Mouse (Mus musculus) left cerebral cortex, adult 8-10 months (tissue): ENCODE results near the gene Iqub. TPM values are rescaled to one million over a fixed set of nuclear protein-coding genes. Genes with fewer than 3 reads are reported as not detected.
A peak's percentile ranks its signal among the peaks of the same experiment; 100 is the strongest.

ENCODE experiments used
- DNase-seq, 2 experiments: peaks; one replicate each; pipeline ENCODE4 v3.0.0; 2022; ENCODE audit warnings: low spot score in 2 of 2
- total RNA-seq, 4 experiments: library from RNA; stranded (reverse); gene quantifications; 2 replicates each; pipeline ENCODE4 v1.2.4; 2022

Iqub gene
- 1 to 10 TPM; 2.5 to 3.0 (median 2.8) TPM for total RNA-seq

DNA sequence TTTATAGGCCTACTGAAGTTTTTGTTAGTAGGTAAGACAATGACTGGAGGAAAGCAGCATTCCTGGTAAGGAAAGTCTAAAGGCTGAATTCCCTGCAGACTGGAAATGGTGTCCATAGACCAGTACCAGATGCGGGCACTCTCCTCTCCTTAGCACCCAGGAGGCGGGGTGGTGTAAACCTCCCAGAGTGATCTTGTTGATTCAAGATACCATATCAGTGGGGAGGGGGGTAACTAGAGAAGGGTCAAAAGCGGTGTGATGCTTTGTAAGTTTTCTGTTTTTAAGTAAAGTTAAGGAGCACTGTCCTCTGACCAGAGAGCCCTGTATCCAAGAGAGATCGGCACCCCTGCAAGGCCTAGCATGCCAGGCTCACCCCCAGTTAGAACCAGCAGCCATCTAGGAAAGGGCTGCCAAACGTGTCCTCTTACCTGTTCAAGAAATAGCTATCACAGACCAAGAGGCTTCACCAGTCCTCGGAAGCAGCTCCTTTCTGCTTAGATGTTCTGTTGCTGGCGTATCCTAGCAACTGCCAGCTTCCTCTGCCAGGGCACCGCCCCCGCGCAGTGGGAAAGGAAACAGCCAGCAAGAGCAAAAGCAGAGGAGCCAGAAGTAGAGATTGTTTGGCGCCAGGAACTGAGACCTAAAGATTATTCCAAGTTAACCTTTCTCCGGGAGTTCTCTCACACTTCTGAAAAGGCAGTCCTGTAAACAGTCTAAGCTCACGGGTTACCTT lies at the start of gene Iqub:
Iqub (minus strand) TSS at position 516 of the 733 bp plus-strand sequence.
- DNase-seq: peak; percentile 51 to 90

DNA sequence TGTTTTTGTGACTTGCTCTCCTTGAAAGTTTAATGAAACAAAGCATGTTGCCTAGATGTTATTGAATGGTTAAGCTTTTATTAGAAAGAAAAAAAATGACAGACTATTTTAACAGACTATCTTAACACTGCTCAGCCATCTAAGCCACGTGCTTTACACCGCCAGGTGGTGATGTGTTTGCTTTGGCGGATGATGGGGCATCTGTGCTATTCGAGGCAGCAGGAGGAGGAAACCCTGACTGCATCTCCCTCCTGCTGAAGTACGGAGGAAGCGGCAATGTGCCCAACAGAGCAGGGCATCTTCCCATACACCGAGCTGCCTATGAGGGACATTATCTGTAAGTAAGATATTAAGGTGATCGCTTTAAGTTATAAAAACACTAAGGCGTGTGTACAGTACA lies 49.2 kb upstream of the Iqub start:
- peak in 1 of 2 experiments; percentile 24 for DNase-seq

GRCm38 (mm10) chr6:24555488-24555887 lies 40.6 kb upstream of the Iqub start:
- no peak for DNase-seq

DNA sequence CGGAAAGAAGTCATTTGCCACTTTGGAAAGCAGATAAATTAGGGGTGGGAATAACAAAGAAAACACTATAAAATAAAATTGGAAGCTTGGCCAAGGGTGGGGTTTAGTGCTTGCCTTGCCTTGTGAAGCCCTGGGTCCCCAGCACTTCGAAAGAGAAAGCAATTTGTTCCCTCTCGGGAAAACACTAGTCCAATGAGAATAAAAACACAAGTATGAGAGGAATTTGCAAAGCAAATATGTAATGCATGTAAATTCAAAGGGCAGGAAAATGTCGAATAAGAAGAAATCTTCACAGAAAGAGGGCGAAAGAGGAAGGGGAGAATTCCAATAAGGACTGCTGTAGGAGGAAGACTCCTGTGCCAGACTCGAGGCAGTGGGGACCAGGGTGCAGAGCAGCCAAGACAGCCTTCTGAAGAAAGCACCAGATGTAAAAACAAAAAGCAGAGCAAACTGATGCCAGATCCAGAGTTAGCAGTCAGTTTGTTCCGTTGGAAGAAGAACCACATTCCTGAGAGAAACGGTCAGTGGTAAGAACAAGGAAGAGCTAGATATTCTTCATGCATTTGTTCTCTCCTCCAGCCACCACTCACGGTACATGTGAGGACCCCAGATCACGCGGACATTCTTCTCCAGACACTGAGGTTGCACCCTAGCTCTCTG lies 39.7 kb upstream of the Iqub start:
- DNase-seq: no peak

DNA sequence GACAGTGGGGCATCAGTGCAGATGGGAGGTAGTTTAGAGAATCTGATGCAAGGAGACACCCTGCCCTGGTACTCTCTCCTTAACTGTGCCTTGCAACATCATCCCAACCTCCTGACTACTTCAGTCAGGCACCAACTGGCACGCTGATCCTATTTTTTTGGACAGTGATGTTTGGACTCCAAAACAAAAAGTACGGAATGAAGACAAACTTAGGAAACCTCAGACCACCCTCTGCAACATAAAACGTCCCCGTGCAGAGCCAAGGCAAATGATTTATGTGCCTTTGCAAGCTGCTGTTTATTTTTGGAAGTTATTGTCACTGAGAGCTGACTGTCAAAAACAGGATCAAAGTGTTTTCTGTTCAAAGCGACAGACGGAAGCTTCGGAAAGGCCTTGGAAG lies 37.2 kb upstream of the Iqub start:
- no peak for DNase-seq

- no peak for DNase-seq
Measured at GRCm38 (mm10) chr6:24549801-24550200, 34.9 kb upstream of the Iqub start.

DNA sequence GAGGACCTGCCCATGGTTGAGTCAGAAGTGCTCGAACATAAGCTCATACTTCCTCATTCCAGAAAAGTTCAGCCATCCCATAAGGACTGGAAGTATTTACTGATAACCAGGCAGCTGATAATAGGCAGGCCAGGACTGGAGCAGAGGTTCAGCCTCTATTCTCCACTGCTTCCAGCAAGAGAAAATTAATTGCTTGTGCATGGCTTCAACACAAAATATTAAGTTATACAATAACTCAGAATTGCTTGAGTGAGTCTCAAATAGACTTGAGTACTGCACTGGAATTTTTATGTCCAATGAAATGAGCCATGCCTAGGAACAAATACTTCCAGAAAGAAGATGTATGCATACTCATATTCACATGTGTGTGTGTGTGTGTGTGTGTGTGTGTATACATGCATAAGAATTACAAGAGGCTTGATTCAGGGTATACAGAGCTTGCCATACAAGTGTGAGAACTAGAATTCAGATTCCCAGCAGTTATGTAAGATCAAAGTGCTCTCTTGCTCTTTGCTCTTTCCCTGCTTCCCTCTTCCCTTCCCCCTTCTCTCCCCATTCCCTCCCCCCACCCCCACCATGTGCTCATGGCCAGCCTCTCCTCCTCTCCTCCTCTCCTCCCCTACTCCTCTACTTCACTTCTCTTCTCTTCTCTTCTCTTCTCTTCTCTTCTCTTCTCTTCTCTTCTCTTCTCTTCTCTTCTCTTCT lies 32.0 kb upstream of the Iqub start:
- no peak for DNase-seq

DNA sequence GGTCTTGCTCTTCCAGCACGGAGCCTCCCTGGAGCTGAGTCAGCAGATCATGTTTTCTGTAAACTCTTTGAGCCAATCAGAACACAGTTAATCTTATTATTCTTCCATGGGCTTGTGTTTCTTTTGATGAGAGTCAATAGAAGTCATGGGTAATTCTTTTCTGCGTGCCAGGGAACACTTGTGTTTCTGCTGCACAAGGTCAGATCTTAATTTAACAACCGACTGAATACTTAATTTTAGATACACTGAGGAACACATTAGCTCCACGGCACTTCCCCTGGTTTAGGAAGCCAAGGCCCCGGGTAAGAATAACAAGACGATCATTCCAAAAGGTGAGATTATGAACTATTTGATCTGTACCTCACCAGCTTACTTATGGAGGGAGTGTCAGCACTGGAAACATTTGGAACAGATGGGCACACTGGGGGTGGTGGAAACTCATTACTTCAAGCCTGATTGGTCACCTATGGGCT lies 28.3 kb upstream of the Iqub start:
- DNase-seq: no peak

DNA sequence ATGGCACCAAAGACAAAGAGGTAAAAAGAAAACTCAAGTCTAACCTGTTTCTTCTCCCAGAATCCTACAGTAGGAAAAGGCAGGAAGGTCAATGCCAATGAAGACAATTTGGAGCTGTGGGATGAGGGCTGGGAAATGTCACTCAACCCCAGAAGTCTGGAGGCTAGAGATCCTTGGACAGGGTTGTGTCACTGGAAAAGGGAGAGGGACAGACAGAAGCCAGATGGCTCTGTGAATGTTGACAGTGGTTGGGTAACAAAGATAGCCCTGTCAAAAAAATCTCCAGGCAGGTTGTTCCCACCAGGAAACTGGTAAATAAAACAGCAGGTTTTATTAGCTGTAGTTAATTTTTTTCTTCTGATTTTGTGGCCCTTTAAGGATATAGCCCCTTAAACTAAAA lies 27.5 kb upstream of the Iqub start:
- no peak for DNase-seq

DNA sequence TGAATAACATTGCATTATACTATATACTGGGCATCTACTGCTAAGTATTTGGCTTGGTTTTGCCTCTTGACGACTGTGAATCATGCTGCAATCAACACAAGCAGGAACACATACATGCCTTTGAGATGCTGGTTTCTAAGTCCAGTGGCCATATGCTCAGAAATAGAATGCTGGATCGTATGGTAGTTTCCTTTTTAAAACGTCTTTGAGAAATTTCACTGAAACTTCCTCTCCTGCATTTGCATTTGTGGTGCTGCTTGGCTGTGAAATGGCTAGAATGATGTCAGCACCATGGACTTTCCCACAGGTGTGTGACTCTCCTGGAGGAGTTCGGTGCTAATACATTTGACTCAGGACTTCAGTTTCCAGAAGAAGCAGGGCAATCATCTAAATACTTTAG lies 25.2 kb upstream of the Iqub start:
- no peak for DNase-seq

GRCm38 (mm10) chr6:24538435-24538834 lies 23.6 kb upstream of the Iqub start:
- no peak for DNase-seq

DNA sequence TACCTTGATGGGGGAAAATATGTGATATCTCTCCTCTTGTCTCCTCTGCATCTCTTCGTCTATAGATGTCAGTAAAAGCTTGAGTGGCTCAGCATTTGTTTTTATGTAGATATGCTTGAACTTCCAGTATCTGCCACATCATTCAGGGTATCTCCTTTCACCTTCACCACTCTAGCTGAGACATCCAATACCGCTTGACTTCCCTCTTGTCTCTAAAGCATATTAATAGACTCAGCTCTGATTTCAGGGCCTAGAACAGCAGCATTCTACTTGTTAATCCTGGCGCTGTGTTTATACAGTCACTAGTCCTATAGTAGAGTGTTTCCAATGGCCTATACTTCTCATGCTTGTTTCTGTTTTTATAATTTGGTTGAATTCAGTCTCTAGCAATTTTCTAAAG lies 17.9 kb upstream of the Iqub start:
- no peak for DNase-seq

GRCm38 (mm10) chr6:24530711-24531420 lies 16.0 kb upstream of the Iqub start:
- no peak for DNase-seq

GRCm38 (mm10) chr6:24530166-24530565 lies 15.3 kb upstream of the Iqub start:
- no peak for DNase-seq

GRCm38 (mm10) chr6:24528064-24528243 lies 13.1 kb upstream of the Iqub start, which contains the start of gene Asb15:
Gene Asb15 (plus strand): TSS chr6:24528144.
- no peak for DNase-seq

DNA sequence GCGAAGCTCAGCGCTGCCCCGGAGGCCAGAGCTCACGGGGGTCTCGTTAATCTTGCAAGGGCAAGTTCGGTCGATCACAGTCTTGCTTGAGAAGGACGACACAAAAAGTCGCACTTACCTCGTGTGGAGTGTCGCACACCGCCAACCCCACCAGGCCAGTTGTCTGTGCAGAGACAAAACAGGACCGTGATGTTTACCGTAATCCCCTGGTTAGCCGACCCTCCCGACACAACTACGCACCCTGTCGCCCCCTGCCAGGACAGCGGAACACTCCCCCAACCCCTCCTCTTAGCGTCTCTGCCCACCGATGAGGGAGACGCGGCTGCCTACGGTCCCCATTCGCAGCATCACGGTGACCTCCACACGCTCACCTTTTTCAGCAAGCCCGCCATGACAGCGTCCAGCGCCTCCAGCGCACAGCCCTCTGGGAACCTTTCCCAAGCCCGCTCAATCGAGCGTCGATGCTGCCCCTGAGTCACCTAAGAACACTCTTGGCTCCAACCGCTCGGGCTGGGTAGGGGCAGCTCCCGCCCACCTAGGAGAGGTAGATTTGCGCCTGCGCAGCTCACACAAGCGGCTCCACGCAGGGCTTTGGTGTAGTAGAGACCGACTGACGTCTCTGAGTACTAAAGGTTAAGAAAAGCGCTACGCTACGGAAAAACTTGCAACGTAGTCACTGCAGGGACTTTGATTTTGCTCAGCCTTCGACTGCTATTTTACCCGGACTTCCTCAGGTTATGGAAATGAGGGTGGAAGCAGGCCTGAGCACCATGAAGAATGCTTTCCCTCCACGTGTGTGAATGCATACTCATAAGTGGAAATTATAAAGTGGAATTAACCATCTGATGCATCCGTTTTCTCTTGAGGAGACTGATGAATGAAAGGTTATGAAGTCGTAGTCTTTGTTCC lies 12.5 kb upstream of the Iqub start, which contains the start of gene Ndufa5:
Ndufa5 (minus strand) TSS at position 859 of the 909 bp plus-strand sequence.
- DNase-seq: peak; percentile 72 to 91

DNA sequence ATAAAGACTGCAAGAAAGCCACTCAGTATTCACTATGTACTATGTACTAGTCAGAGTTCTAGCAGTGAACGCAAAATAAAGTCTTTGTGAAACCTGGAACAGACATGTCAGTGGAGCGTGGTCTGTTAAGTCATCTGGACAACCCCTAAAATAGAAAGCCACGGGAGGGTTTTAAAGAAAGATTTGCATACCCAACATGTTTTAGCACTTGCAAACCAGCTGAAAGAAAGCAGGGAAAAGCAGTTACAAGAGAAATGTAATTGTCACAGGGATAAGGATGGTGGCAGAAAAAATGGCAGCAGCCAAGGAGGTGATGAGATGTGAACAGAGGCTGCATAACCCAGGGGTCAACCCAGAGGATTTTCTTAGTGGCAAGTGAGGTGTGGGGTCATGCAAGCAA lies 10.8 kb upstream of the Iqub start:
- DNase-seq: no peak

GRCm38 (mm10) chr6:24516197-24516596 lies 1.3 kb upstream of the Iqub start:
- no peak for DNase-seq

DNA sequence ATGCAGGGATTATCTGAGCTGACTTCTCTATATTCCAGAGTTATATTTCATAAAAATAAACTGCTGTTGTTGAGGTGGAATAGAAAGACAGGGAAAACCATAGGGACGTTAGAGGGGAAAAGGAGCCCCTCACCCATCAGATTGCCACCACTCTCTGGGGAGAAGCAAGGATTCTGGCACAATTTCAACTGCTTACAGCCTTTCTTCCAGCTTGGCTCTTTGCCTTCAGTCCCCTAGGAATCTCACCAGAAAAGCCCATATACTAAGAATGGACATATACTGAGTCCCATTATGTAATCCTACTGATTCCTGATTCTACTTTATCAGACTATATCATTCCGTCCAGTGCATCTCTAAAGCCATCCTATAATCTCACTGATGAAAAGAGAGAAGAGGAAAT lies 10.7 kb downstream of the Iqub start:
- DNase-seq: no peak

GRCm38 (mm10) chr6:24490341-24490740 lies 24.5 kb downstream of the Iqub start:
- no peak for DNase-seq

DNA sequence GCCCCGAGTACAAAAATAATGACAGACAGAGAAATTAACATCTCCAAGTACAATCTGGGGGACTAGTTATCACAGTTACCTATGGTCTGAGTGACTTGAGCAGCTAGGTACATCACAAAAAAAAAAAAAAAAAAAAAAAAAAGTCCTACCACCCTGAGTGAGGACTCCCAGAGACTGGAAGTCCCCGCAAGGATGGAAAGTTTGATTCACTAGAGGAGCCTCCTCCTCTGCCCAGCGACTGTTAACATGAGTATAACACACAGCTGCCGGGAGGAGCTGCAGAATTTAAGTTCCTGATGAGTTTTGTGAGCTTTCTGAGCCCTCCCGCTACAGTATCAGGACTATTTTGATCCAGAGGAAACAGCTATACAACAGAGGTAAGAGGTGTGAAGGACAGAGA lies 28.3 kb downstream of the Iqub start:
- DNase-seq: no peak
